ENCODE assay signal across 21 mouse cellular contexts in genomic region chr6:84333666-84334179, GRCm38 (mm10).
"Had no signal": no experiment of that assay in that cellular context is flagged by ENCODE, and none has a peak within 500 bp of the region (broad histone marks: within the 10 kb centered on the region; RNA-seq: fewer than 3 reads in every experiment).

No protein-coding gene starts in this region.

- DNase-seq: kidney, postnatal 10 days; kidney, postnatal 36 days; layer of hippocampus, postnatal 36 days; liver; lung, adult 18-20 months; right cerebral cortex, adult 18-20 months; right cerebral cortex, postnatal 14 days; spleen, adult 18-20 months; thymus, postnatal 25 days had no signal

- H3K4me2 ChIP-seq: kidney, embryonic 15.5 days; limb, embryonic 13.5 days; liver, embryonic 12.5 days; liver, embryonic 15.5 days; lung, embryonic 15.5 days; midbrain, embryonic 12.5 days; midbrain, embryonic 15.5 days; neural tube, embryonic 12.5 days; neural tube, embryonic 15.5 days; stomach, embryonic 15.5 days had no signal

- H3K27ac ChIP-seq: kidney, embryonic 15.5 days; limb, embryonic 10.5 days; limb, embryonic 13.5 days; liver, embryonic 12.5 days; liver, embryonic 15.5 days; lung, embryonic 15.5 days; macrophage; midbrain, embryonic 12.5 days; midbrain, embryonic 15.5 days; neural tube, embryonic 12.5 days; neural tube, embryonic 15.5 days; stomach, embryonic 15.5 days had no signal

- H3K4me3 ChIP-seq: kidney, embryonic 15.5 days; limb, embryonic 10.5 days; limb, embryonic 13.5 days; liver, embryonic 12.5 days; liver, embryonic 15.5 days; lung, embryonic 15.5 days; midbrain, embryonic 12.5 days; midbrain, embryonic 15.5 days; neural tube, embryonic 12.5 days; neural tube, embryonic 15.5 days; stomach, embryonic 15.5 days had no signal

- H3K27me3 ChIP-seq: liver, embryonic 15.5 days; lung, embryonic 15.5 days; midbrain, embryonic 12.5 days; midbrain, embryonic 15.5 days; neural tube, embryonic 12.5 days; neural tube, embryonic 15.5 days; stomach, embryonic 15.5 days had no signal

- H3K9ac ChIP-seq: kidney, embryonic 15.5 days; limb, embryonic 13.5 days; liver, embryonic 12.5 days; liver, embryonic 15.5 days; lung, embryonic 15.5 days; midbrain, embryonic 12.5 days; midbrain, embryonic 15.5 days; neural tube, embryonic 12.5 days; neural tube, embryonic 15.5 days; stomach, embryonic 15.5 days had no signal

- H3K9me3 ChIP-seq: kidney, embryonic 15.5 days; limb, embryonic 10.5 days; liver, embryonic 12.5 days; liver, embryonic 15.5 days; lung, embryonic 15.5 days; midbrain, embryonic 12.5 days; midbrain, embryonic 15.5 days; neural tube, embryonic 12.5 days; neural tube, embryonic 15.5 days; stomach, embryonic 15.5 days had no signal

- ATAC-seq: liver, embryonic 12.5 days; midbrain, embryonic 15.5 days had no signal

- H3K4me1 ChIP-seq: kidney, embryonic 15.5 days; limb, embryonic 10.5 days; midbrain, embryonic 12.5 days; midbrain, embryonic 15.5 days; neural tube, embryonic 12.5 days; neural tube, embryonic 15.5 days had no signal

- H3K36me3 ChIP-seq: kidney, embryonic 15.5 days; limb, embryonic 10.5 days; limb, embryonic 13.5 days; liver, embryonic 12.5 days; liver, embryonic 15.5 days; lung, embryonic 15.5 days; midbrain, embryonic 12.5 days; midbrain, embryonic 15.5 days; neural tube, embryonic 12.5 days; neural tube, embryonic 15.5 days; stomach, embryonic 15.5 days had no signal
